Mouse (Mus musculus): ENCODE measurements around the gene Gm10436. TPM values are rescaled to one million over a fixed set of nuclear protein-coding genes. Genes with fewer than 3 reads are reported as not detected.
"Not testable (repeated sequence)": the region's sequence is repeated elsewhere in the genome, so short reads cannot be mapped to it uniquely, and the experiment has no call there.

The Gm10436 gene
- polyA plus RNA-seq (2012; rRNA removed) (not detected in 2 replicates), polyA plus RNA-seq (2014; fragmentation: Nextera tagmentation; extraction: Ambion mirVana) (not detected in 2 replicates)

DNA sequence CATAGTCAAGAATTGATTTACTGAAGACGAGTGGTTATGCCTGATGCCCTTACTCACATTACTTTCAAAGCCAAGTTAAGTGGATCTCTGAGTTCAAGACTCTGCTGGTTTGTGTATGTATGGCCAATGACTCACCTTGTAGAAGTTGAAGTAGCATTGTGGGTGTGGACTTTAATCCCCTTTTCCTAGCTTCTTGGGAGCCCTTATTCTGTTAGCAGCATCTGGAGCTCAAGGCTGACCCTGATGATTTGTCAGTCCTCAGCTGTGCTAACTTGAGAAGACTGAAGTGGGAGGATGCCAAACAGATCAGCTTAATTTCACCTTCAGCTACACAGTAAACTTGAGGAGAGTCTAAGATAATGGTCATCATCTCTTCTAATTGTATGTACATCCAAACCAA lies at the start of gene Gm10436:
Gm10436 (minus strand) TSS at position 101 of the 400 bp plus-strand sequence.
- not testable (repeated sequence) for H3K9ac ChIP-seq (replicated peaks); H3K27me3 ChIP-seq (ENCODE audit: control insufficient read depth, insufficient read depth, low read length); H3K36me3 ChIP-seq (replicated peaks; ENCODE audit: control insufficient read depth, insufficient read depth, low read depth); H3K4me1 ChIP-seq (replicated peaks; ENCODE audit: control insufficient read depth in 2 of 2, insufficient read depth in 2 of 2, low read length in 1 of 2); ATAC-seq (ENCODE audit: insufficient read depth); H3K27ac ChIP-seq; H3K9me3 ChIP-seq (ENCODE audit: control insufficient read depth, low read length); H3K4me3 ChIP-seq (ENCODE audit: insufficient read depth in 1 of 2, low read depth in 2 of 2, low read length in 2 of 2); H3K4me2 ChIP-seq (ENCODE audit: low read depth); DNase-seq (ENCODE audit: low read depth in 3 of 3, low spot score in 3 of 3)
- WGBS (ENCODE audit: insufficient replicate concordance): 50% methylated on average over 1 of the region's 1 CpGs

DNA sequence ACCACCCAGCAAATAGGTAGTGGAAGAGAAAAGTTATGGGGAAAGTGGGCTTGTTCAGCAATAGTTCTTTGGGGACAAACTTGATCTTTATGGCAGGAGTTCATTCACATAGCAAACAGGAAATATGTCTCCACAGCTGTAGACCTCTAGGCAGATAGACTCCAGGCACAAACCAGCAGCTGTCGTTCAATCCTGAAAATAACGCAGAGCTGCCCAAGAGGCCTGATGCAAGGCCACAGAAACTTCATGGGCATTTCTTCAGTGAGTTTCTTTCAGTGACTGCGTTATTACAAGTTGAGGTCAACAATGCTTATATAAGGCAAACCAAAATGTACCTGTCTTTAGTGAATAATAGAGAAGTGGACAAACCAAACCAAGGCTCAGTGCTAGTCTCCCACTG lies 37.5 kb upstream of the Gm10436 start:
- H3K27ac ChIP-seq: no peak overlapping the region
- no peaks in the 10 kb centered on the region for H3K4me1 ChIP-seq (replicated peaks; ENCODE audit: control insufficient read depth in 2 of 2, insufficient read depth in 2 of 2, low read length in 1 of 2)
- ATAC-seq (ENCODE audit: insufficient read depth) (no peak), DNase-seq (ENCODE audit: low read depth in 3 of 3, low spot score in 3 of 3) (no peak)
- H3K36me3 ChIP-seq (replicated peaks; ENCODE audit: control insufficient read depth, insufficient read depth, low read depth): no peaks in the 10 kb centered on the region
- no peaks in the 10 kb centered on the region for H3K27me3 ChIP-seq (ENCODE audit: control insufficient read depth, insufficient read depth, low read length)
- H3K9ac ChIP-seq (replicated peaks): no peak overlapping the region
- 70% methylated on average over 3 of the region's 3 CpGs for WGBS (ENCODE audit: insufficient replicate concordance)
- H3K9me3 ChIP-seq (ENCODE audit: control insufficient read depth, low read length): no peaks in the 10 kb centered on the region
- TF ChIP-seq CTCF (IDR thresholded peaks at IDR 0.05; ENCODE audit: low read depth) (no peak), EP300 (IDR thresholded peaks at IDR 0.05; ENCODE audit: low read depth) (no peak)
- no peak overlapping the region for H3K4me2 ChIP-seq (ENCODE audit: low read depth)
- no peak overlapping the region for H3K4me3 ChIP-seq (ENCODE audit: insufficient read depth in 1 of 2, low read depth in 2 of 2, low read length in 2 of 2)

DNA sequence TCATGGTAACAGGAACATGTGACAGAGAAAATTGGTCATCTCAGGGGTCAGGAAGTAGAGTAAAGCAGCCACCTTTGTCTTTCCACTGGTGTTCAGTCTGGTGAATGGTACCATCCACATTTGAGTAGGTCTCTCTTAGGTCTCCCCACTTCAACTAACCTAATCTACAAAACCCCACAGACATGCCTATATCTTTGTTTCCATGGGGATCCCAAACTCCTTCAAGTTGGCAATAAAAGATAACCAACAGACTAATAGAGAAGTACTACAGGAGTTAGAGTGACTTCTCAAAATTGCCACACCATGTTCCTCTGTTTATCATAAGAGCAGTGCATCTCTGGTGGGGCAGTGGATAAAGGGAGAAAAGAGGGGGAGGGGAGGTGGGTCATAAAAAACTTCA lies 36.2 kb upstream of the Gm10436 start:
- not testable (repeated sequence) for H3K27me3 ChIP-seq (ENCODE audit: control insufficient read depth, insufficient read depth, low read length); ATAC-seq (ENCODE audit: insufficient read depth)

DNA sequence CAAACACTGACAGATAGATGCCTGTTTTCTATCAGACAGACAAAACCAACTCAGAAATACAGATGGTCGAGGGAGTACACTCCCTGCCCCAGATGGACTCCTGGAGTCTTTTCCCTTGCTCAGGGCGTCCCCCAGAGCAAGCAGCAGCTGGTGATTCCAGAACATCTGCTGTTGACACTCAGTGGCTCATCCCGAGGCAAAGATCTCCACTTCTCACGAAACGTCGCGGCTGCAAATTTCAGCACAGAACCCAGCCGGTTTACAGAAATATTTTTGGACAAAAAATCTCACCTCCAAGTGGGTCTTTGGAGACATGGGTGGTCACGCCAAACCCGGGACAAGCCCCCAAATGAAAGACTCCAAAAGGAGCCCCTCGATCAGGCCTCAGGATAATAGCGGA lies 32.7 kb upstream of the Gm10436 start:
- Histone ChIP-seq H3K36me3 (replicated peaks; ENCODE audit: control insufficient read depth, insufficient read depth, low read depth) (no peaks in the 10 kb centered on the region), H3K4me2 (ENCODE audit: low read depth) (no peak overlapping the region), H3K9ac (replicated peaks) (no peak overlapping the region), H3K27ac (no peak overlapping the region), H3K27me3 (ENCODE audit: control insufficient read depth, insufficient read depth, low read length) (no peaks in the 10 kb centered on the region), H3K4me1 (replicated peaks; ENCODE audit: control insufficient read depth in 2 of 2, insufficient read depth in 2 of 2, low read length in 1 of 2) (no peaks in the 10 kb centered on the region), H3K9me3 (ENCODE audit: control insufficient read depth, low read length) (no peaks in the 10 kb centered on the region), H3K4me3 (ENCODE audit: insufficient read depth in 1 of 2, low read depth in 2 of 2, low read length in 2 of 2) (no peak overlapping the region)
- ATAC-seq (ENCODE audit: insufficient read depth) (no peak), DNase-seq (ENCODE audit: low read depth in 3 of 3, low spot score in 3 of 3) (no peak)
- TF ChIP-seq EP300 (IDR thresholded peaks at IDR 0.05; ENCODE audit: low read depth) (no peak), CTCF (IDR thresholded peaks at IDR 0.05; ENCODE audit: low read depth) (no peak)
- 73% methylated on average over 12 of the region's 12 CpGs for WGBS (ENCODE audit: insufficient replicate concordance)

More for the DNA sequence above, 36.2 kb upstream of the Gm10436 start:
- H3K27ac ChIP-seq; DNase-seq (ENCODE audit: low read depth in 3 of 3, low spot score in 3 of 3); H3K4me2 ChIP-seq (ENCODE audit: low read depth); H3K9ac ChIP-seq (replicated peaks); H3K36me3 ChIP-seq (replicated peaks; ENCODE audit: control insufficient read depth, insufficient read depth, low read depth); H3K4me1 ChIP-seq (replicated peaks; ENCODE audit: control insufficient read depth in 2 of 2, insufficient read depth in 2 of 2, low read length in 1 of 2); H3K9me3 ChIP-seq (ENCODE audit: control insufficient read depth, low read length); H3K4me3 ChIP-seq (ENCODE audit: insufficient read depth in 1 of 2, low read depth in 2 of 2, low read length in 2 of 2): not testable (repeated sequence)

DNA sequence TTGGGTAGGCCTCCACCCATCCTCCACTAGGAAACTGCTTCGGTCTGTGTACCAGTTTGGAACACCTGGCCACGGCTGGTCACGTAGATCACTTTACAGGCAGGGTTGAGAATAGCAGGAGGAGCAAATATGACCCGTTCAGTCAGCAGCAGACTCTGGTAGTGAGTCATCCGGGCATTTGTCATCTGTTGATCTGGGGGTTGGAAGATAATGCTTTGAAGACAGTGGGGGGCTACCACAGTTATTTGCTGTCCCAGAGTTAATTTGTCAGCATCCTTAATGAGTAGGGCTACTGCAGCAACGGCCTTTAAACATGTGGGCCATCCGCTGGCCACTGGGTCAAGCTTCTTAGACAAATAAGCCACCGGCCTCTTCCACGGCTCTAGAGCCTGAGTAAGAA lies 29.6 kb upstream of the Gm10436 start:
- not testable (repeated sequence) for DNase-seq (ENCODE audit: low read depth in 3 of 3, low spot score in 3 of 3); H3K4me3 ChIP-seq (ENCODE audit: insufficient read depth in 1 of 2, low read depth in 2 of 2, low read length in 2 of 2); ATAC-seq (ENCODE audit: insufficient read depth); H3K9me3 ChIP-seq (ENCODE audit: control insufficient read depth, low read length); H3K4me2 ChIP-seq (ENCODE audit: low read depth); H3K27ac ChIP-seq; H3K36me3 ChIP-seq (replicated peaks; ENCODE audit: control insufficient read depth, insufficient read depth, low read depth); H3K9ac ChIP-seq (replicated peaks); H3K4me1 ChIP-seq (replicated peaks; ENCODE audit: control insufficient read depth in 2 of 2, insufficient read depth in 2 of 2, low read length in 1 of 2); H3K27me3 ChIP-seq (ENCODE audit: control insufficient read depth, insufficient read depth, low read length)
- 61% methylated on average over 9 of the region's 9 CpGs for WGBS (ENCODE audit: insufficient replicate concordance)

DNA sequence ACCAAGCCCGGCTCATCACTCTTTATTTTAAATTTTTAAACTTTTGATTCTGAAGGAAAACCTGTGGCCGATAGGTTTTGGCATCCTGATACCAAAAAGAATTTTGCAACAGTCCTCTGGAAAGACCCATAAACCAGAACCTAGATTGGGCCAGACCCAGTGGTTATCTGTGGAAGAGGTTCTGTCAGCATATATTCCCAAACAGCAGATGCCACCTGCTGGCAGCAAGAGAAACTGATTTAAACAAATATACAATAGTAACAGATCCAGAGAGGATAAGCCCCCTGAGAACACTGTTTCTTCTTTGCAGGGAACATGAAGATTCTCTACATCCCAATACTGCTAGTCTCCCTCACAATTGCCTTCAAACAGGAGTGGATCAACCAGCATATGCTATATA lies 20.9 kb upstream of the Gm10436 start:
- Histone ChIP-seq H3K9me3 (ENCODE audit: control insufficient read depth, low read length) (no peaks in the 10 kb centered on the region), H3K36me3 (replicated peaks; ENCODE audit: control insufficient read depth, insufficient read depth, low read depth) (no peaks in the 10 kb centered on the region), H3K4me2 (ENCODE audit: low read depth) (no peak overlapping the region), H3K4me3 (ENCODE audit: insufficient read depth in 1 of 2, low read depth in 2 of 2, low read length in 2 of 2) (no peak overlapping the region), H3K27ac (no peak overlapping the region), H3K27me3 (ENCODE audit: control insufficient read depth, insufficient read depth, low read length) (no peaks in the 10 kb centered on the region), H3K4me1 (replicated peaks; ENCODE audit: control insufficient read depth in 2 of 2, insufficient read depth in 2 of 2, low read length in 1 of 2) (no peaks in the 10 kb centered on the region), H3K9ac (replicated peaks) (no peak overlapping the region)
- 75% methylated on average over 2 of the region's 2 CpGs for whole genome bisulfite sequencing (ENCODE audit: insufficient replicate concordance)
- DNase-seq (ENCODE audit: low read depth in 3 of 3, low spot score in 3 of 3) (no peak), ATAC-seq (ENCODE audit: insufficient read depth) (no peak)
- TF ChIP-seq EP300 (IDR thresholded peaks at IDR 0.05; ENCODE audit: low read depth): no peak
- no peak for TF ChIP-seq CTCF (IDR thresholded peaks at IDR 0.05; ENCODE audit: low read depth)

Other genes starting within 250 kb of the Gm10436 start
- not detected in 2 replicates for gene Gm2042, start 228.0 kb downstream of the Gm10436 start, polyA plus RNA-seq (2012; rRNA removed)
- not detected in 2 replicates for gene Gm2042, start 228.0 kb downstream of the Gm10436 start, polyA plus RNA-seq (2014; fragmentation: Nextera tagmentation; extraction: Ambion mirVana)
- gene Gm2075, start 170.3 kb downstream of the Gm10436 start, polyA plus RNA-seq (2012; rRNA removed): not detected in 2 replicates
- not detected in 2 replicates for gene Gm2075, start 170.3 kb downstream of the Gm10436 start, polyA plus RNA-seq (2014; fragmentation: Nextera tagmentation; extraction: Ambion mirVana)
- gene Gm6803, start 163.3 kb downstream of the Gm10436 start, polyA plus RNA-seq (2012; rRNA removed): not detected in 2 replicates
- gene Gm6803, start 163.3 kb downstream of the Gm10436 start, polyA plus RNA-seq (2014; fragmentation: Nextera tagmentation; extraction: Ambion mirVana): not detected in 2 replicates
- gene Gm2056, start 155.1 kb downstream of the Gm10436 start, polyA plus RNA-seq (2012; rRNA removed): not detected in 2 replicates
- not detected in 2 replicates for gene Gm2056, start 155.1 kb downstream of the Gm10436 start, polyA plus RNA-seq (2014; fragmentation: Nextera tagmentation; extraction: Ambion mirVana)
- gene Gm16368, start 98.4 kb downstream of the Gm10436 start, polyA plus RNA-seq (2012; rRNA removed): not detected in 2 replicates
- gene Gm16368, start 98.4 kb downstream of the Gm10436 start, polyA plus RNA-seq (2014; fragmentation: Nextera tagmentation; extraction: Ambion mirVana): not detected in 2 replicates
- not detected in 2 replicates for gene Gm8332, start 68.0 kb upstream of the Gm10436 start, polyA plus RNA-seq (2012; rRNA removed)
- gene Gm8332, start 68.0 kb upstream of the Gm10436 start, polyA plus RNA-seq (2014; fragmentation: Nextera tagmentation; extraction: Ambion mirVana): not detected in 2 replicates
- gene Gm5662, start 92.4 kb upstream of the Gm10436 start, polyA plus RNA-seq (2012; rRNA removed): not detected in 2 replicates
- gene Gm5662, start 92.4 kb upstream of the Gm10436 start, polyA plus RNA-seq (2014; fragmentation: Nextera tagmentation; extraction: Ambion mirVana): not detected in 2 replicates
- gene Gm5039, start 141.9 kb upstream of the Gm10436 start, polyA plus RNA-seq (2012; rRNA removed): not detected in 2 replicates
- gene Gm5039, start 141.9 kb upstream of the Gm10436 start, polyA plus RNA-seq (2014; fragmentation: Nextera tagmentation; extraction: Ambion mirVana): not detected in 2 replicates
- gene Adck1, start 178.4 kb upstream of the Gm10436 start, polyA plus RNA-seq (2012; rRNA removed): 6.5 and 6.6 TPM in 2 replicates
- 5.8 and 7.0 TPM in 2 replicates for gene Adck1, start 178.4 kb upstream of the Gm10436 start, polyA plus RNA-seq (2014; fragmentation: Nextera tagmentation; extraction: Ambion mirVana)

Measured in liver, embryonic 14.5 days (tissue).